Mouse (Mus musculus) right cerebral cortex, adult 2 months (tissue): ENCODE measurements around the gene Ankrd39.

ENCODE experiments used
- DNase-seq, 2 experiments: peaks; one replicate each; pipeline ENCODE4 v3.0.0; 2021 to 2022; ENCODE audit warnings: low spot score in 2 of 2

The Ankrd39 gene

GRCm38 (mm10) chr1:36529875-36530274 is 17.4 kb downstream of the Ankrd39 start:
- no peak for DNase-seq

- no peak for DNase-seq
Observed at GRCm38 (mm10) chr1:36529274-36529673, 18.0 kb downstream of the Ankrd39 start.

DNA sequence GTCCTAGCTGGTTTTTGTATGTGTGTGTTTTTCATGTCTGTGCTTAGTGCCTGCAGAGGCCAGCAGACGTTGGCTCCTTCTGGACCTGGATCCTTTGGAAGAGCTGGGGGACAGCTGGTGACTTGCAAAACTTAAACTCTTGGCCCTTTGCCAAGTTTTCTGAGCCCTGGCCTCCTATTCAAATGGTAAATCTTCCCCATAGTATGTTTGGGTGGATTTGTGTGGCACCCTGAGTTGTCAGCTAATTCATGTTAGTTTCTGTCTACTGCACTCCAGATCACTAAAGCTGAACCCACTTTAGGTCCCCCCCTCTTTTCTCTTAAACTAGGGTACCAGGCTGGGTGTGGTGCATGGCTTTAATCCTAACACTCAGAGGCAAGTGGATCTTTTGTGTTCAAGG is 18.9 kb downstream of the Ankrd39 start:
- no peak for DNase-seq

- no peak for DNase-seq
Observed at GRCm38 (mm10) chr1:36526903-36527302, 20.3 kb downstream of the Ankrd39 start.

DNA sequence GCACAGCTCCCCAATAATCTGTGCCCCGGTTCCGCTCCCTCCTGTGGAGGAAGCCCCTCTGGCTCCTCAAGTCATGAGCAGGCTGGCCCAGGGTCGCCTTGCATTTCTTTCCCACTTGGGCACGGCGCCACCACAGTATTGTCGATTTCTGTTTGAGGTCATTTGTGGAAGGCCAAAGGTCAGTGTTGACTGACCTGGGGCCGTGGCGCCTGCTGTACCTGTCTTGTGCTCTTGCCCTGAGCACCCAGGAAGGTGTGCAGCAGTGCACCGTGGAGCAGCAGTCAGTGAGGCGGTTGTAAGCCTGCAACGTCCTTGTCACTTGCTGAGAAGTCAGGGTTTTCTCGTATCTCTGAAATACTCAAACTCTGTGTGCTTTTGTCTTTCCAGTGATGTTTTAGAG is 21.5 kb downstream of the Ankrd39 start:
- no peak for DNase-seq

GRCm38 (mm10) chr1:36524058-36524457 is 23.2 kb downstream of the Ankrd39 start:
- no peak for DNase-seq

DNA sequence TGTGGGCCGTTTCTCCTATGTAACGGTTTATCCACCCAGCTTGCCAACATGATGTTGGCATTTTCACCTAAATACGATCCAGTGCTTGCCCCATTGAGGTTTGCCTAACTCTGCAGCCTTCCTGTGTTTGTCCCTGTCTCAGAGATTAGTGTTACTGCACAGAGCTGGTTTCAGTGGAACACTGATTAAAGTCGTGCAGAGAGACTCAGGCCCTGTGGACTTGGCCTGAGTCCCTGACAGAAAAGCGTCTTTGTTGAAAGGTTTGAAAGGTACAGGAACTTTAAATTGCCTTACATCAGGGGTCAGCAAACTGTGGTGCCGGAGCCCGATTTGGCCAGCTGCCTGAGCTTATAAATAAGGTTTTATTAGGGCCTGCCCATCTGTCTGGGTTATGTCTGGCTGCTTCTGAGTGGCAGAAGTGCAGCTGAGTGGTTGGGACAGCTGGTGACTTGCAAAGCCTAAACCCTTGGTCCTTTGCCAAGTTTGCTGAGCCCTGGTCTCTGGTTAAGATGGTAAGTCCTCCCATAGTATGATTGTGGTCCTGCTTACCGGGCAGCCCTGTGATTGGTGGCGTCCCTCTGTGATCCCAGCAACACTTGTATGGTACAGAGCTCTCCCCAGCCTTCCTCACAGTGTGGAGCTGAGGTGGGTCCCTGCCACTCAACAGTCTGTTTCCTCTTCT is 23.8 kb downstream of the Ankrd39 start:
- DNase-seq = no peak

DNA sequence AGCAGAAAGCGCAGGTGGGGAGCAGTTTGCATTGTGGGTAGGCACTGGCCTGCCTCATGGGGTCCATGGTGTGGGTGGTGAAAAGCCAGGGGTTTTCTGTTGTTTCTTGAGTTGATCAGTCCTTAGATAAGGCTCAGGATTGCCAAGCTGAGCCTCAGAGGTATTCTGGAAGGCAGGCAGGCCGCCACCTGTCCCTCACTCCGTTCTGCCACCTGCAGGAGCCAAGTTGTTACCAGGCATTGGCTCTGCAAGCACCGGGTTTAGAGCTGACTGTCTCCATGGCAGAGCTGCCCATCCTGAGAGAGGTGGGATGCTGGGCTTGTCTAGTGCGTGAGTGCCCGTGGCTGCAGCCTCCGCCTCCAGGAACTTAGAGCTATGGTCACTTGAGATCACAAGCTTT is 25.0 kb downstream of the Ankrd39 start:
- no peak for DNase-seq

GRCm38 (mm10) chr1:36519626-36520025 is 27.6 kb downstream of the Ankrd39 start:
- no peak for DNase-seq

GRCm38 (mm10) chr1:36518259-36518658 is 29.0 kb downstream of the Ankrd39 start:
- DNase-seq = no peak

DNA sequence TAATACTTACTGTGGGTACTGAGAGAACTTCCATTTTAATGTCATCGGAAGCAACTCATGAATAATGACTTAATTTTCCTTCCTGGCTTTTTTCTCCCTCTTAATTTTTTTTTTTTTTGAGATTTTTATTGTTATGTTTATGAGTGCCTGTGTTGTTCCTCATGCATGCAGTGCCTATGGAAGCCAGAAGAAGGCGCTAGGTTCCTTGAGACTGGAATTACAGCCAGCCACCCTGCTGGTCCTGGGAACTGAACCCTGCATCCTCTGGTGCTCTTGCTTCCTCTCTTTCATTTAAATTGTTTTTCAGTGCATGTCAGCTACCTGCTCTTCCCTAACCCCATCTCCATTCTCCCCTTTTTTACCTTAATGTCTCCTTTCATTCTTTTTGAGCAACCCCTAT is 33.5 kb downstream of the Ankrd39 start:
- no peak for DNase-seq

- DNase-seq = no peak
Observed at GRCm38 (mm10) chr1:36513310-36513709, 33.9 kb downstream of the Ankrd39 start.

DNA sequence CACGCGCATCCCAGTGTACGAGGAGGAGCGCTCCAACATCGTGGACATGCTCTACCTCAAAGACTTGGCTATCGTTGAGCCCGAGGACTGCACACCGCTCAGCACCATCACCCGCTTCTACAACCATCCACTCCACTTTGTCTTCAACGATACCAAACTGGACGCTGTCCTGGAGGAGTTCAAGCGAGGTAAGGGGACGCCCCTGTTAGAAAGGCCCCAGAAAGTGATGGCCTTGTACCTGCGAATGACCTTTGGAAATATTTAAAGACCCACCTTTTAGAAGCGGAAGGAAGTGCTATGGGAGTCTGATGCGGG is 34.3 kb downstream of the Ankrd39 start:
- no peak for DNase-seq

DNA sequence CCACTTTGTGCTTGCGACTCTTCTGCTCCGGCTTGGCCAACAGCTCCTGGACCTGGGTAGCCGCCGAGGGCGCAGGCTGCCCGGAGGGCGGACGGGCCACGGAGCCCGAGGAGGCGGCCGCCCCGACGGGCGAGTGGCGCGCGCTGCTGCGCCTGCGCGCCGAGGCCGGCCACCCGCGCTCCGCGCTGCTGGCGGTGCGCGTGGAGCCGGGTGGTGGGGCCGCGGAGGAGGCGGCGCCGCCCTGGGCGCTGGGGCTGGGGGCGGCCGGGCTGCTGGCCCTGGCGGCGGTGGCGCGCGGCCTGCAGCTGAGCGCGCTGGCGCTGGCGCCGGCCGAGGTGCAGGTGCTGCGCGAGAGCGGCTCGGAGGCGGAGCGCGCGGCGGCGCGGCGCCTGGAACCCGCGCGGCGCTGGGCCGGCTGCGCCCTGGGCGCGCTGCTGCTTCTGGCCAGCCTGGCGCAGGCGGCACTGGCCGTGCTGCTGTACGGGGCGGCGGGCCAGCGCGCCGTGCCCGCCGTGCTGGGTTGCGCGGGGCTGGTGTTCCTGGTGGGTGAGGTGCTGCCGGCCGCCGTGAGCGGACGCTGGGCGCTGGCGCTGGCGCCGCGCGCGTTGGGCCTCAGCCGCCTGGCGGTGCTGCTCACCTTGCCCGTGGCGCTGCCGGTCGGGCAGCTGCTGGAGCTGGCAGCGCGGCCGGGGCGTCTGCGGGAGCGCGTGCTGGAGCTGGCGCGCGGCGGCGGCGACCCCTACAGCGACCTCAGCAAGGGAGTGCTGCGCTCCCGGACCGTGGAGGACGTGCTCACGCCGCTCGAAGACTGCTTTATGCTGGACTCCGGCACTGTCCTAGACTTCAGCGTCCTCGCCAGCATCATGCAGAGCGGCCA is 34.9 kb downstream of the Ankrd39 start:
- peak; percentile 43 to 46 for DNase-seq

GRCm38 (mm10) chr1:36511289-36512021 is 35.8 kb downstream of the Ankrd39 start, which contains the start of gene Cnnm3:
Cnnm3 (plus strand) TSS chr1:36511867.
- peak; percentile 99 for DNase-seq

DNA sequence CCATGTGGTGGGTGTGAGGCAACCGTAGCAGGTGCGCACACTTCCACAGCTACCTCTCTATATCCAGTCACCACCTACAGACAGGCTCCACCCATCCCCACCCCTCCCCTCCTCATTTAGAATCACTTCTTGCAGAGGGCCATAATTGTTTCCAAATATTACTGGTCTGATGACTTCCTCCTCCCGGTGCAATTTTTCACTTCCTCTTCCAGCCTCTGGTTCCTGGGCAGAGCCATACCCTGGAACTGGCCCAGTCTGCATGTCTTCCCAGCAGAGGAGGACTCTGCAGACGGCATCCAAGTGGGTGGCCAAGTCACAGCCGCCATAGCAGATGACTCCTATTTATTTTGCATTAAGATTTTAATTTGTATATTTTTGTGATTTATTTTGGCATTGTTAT is 39.0 kb downstream of the Ankrd39 start:
- no peak for DNase-seq

GRCm38 (mm10) chr1:36501261-36501660 is 46.0 kb downstream of the Ankrd39 start:
- DNase-seq = peak; percentile 76 to 79

GRCm38 (mm10) chr1:36497312-36497711 is 49.9 kb downstream of the Ankrd39 start:
- DNase-seq = no peak

DNA sequence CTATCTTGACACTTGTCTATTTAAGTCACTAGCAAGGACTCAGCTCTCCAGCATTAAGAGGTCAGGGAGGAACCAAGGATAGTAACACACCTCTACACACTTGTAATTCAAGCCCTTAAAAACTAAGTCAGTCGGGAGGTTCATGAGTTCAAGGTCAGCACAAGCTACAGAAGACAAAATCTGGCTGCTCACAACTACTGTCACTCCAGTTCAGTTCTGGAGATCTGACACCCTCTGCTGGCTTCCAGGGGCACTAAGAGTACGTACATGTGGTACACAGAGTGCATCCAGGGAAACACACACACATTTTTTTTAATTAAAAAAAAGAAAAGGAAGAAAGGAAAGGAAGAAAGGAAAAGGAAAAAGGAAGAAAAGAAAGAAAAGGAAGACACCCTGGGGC is 50.5 kb downstream of the Ankrd39 start:
- peak in 1 of 2 experiments; percentile 40 for DNase-seq

GRCm38 (mm10) chr1:36493299-36493698 is 53.9 kb downstream of the Ankrd39 start:
- DNase-seq = no peak

- DNase-seq = no peak
Observed at GRCm38 (mm10) chr1:36492416-36493139, 54.7 kb downstream of the Ankrd39 start.

- no peak for DNase-seq
Observed at GRCm38 (mm10) chr1:36489661-36490060, 57.6 kb downstream of the Ankrd39 start.
